Mouse (Mus musculus) liver, embryonic 11.5 days (tissue): ENCODE measurements around the gene Ncapd2. TPM values are rescaled to one million over a fixed set of nuclear protein-coding genes. Genes with fewer than 3 reads are reported as not detected.
A peak's percentile ranks its signal among the peaks of the same experiment; 100 is the strongest.

Source experiments
- ATAC-seq: fragments of 200-750 bp; cut with Nextera tagmentation; replicated peaks from 2 replicates; pipeline ENCODE4 v1.8.0; 2017; ENCODE audit warnings: moderate number of reproducible peaks, mild to moderate bottlenecking, moderate TSS enrichment, moderate library complexity; ENCODE audit not compliant: low FRiP score
- DNase-seq: peaks from one replicate; pipeline ENCODE4 v3.0.0-alpha.2; 2017; ENCODE audit warnings: low spot score
- H3K27ac ChIP-seq: fragments of 300-500 bp; sonication (generic); 2 replicates; pipeline ENCODE4 v1.5.1; 2014; ENCODE audit warnings: mild to moderate bottlenecking, low read depth, low read length, control low read depth
- H3K27me3 ChIP-seq: fragments of 300-500 bp; sonication (generic); replicated peaks from 2 replicates; pipeline ENCODE4 v1.6.1; 2014; ENCODE audit warnings: low read length, mixed read lengths; ENCODE audit not compliant: control insufficient read depth, insufficient read depth
- H3K36me3 ChIP-seq: fragments of 300-500 bp; sonication (generic); 2 replicates; pipeline ENCODE4 v1.6.1; 2014; ENCODE audit warnings: mild to moderate bottlenecking, low read length, moderate library complexity, mixed read lengths; ENCODE audit not compliant: control insufficient read depth, insufficient read depth
- H3K4me1 ChIP-seq: fragments of 300-500 bp; sonication (generic); replicated peaks from 2 replicates; pipeline ENCODE4 v1.6.1; 2014; ENCODE audit warnings: low read length, mixed read lengths; ENCODE audit not compliant: control insufficient read depth, insufficient read depth
- H3K4me2 ChIP-seq: fragments of 300-500 bp; sonication (generic); 2 replicates; pipeline ENCODE4 v1.6.1; 2014; ENCODE audit warnings: mild to moderate bottlenecking, control low read depth, moderate library complexity
- H3K4me3 ChIP-seq: fragments of 300-500 bp; sonication (generic); 2 replicates; pipeline ENCODE4 v1.5.1; 2014; ENCODE audit warnings: low read depth, low read length, control low read depth
- H3K9ac ChIP-seq: fragments of 300-500 bp; sonication (generic); 2 replicates; pipeline ENCODE4 v1.6.1; 2014; ENCODE audit warnings: low read depth, low read length, control low read depth
- H3K9me3 ChIP-seq: fragments of 300-500 bp; sonication (generic); 2 replicates; pipeline ENCODE4 v1.6.1; 2016; ENCODE audit warnings: low read length, inconsistent platforms, mixed read lengths; ENCODE audit not compliant: control insufficient read depth
- WGBS: fragments of 180-500 bp; shearing (Covaris S2); extraction: QIAGEN DNeasy Blood & Tissue Kit; methylation state at CpG from one replicate; pipeline ENCODE4 v1.1.7; 2014; 5-methylcytosine and 5-hydroxymethylcytosine counted together
- polyA plus RNA-seq: library from polyadenylated mRNA; unstranded; fragments of >200 nt; fragmentation: Nextera tagmentation; extraction: Ambion mirVana; gene quantifications from 2 replicates; pipeline ENCODE4 v1.2.1, GENCODE M21; 2014

The Ncapd2 gene
- polyA plus RNA-seq, 1 experiment from 2014 or later, result 158 TPM

- no peak overlapping the region for H3K9ac ChIP-seq
- no peak overlapping the region for H3K4me2 ChIP-seq
- H3K36me3 ChIP-seq, result peaks cover 34% of the 10 kb centered on the region
- no peaks in the 10 kb centered on the region for H3K9me3 ChIP-seq
- DNase-seq, result no peak
- H3K27ac ChIP-seq, result peak overlapping the region; percentile 62; the same call in 1 of the 2 replicates
- 55% methylated on average over 10 of the region's 10 CpGs for WGBS
- no peaks in the 10 kb centered on the region for H3K27me3 ChIP-seq
- no peak for ATAC-seq
- no peak overlapping the region for H3K4me3 ChIP-seq
- peaks cover 36% of the 10 kb centered on the region for H3K4me1 ChIP-seq
These were observed 31.0 kb downstream of the Ncapd2 start for GRCm38 (mm10) chr6:125160558-125160853.

DNA sequence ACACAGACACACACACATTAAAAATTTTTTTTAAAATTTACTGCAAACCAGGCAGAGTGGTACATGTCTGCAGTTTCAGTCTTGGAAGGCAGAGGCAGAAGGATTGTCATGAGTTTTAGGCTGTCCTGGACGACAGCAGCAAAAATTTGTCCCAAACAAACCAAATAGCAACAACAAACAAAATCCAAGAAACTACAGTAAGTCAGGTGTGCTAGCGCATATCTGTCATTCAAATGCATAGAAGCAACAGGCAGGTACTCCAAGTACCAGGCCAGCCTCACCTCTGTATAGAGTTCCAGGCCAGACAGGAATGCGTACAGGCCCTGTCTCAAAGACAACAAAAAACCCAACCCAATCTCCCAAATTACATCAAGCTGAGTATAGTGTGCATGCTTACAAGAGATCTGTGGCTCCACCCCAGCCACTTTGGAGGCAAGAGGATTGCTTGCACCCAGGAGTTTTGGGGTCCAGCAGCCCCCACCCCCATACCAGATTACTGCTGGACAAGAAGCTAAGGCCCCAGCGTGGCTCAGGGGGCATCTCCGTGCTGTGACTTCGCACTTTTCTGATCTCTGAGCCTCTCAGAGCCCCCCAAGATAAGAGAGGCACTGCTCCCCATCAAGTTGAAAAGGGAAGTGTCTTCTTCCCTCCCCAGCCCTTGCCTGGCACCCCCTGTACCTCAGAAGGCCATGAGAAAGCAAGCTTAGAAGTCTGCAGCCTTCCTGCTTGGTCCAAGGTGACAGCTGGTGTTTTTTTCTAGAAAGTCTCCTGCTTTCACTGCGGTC is 31.5 kb downstream of the Ncapd2 start:
- Histone ChIP-seq H3K4me2 (no peak overlapping the region), H3K4me3 (no peak overlapping the region), H3K9ac (no peak overlapping the region), H3K36me3 (peaks cover 34% of the 10 kb centered on the region), H3K27ac (peak overlapping the region; percentile 62; the same call in 1 of the 2 replicates), H3K27me3 (no peaks in the 10 kb centered on the region), H3K4me1 (peaks cover 36% of the 10 kb centered on the region), H3K9me3 (no peaks in the 10 kb centered on the region)
- DNase-seq (no peak), ATAC-seq (no peak)
- 76% methylated on average over 7 of the region's 7 CpGs for WGBS

GRCm38 (mm10) chr6:125158944-125159492 is 32.5 kb downstream of the Ncapd2 start:
- Histone ChIP-seq H3K36me3 (peaks cover 30% of the 10 kb centered on the region), H3K9me3 (no peaks in the 10 kb centered on the region), H3K9ac (no peak overlapping the region), H3K4me1 (peaks cover 35% of the 10 kb centered on the region), H3K27ac (peak overlapping the region; percentile 5; the same call in 1 of the 2 replicates), H3K4me3 (no peak overlapping the region), H3K4me2 (no peak overlapping the region), H3K27me3 (no peaks in the 10 kb centered on the region)
- DNase-seq (no peak), ATAC-seq (no peak)
- 83% methylated on average over 15 of the region's 15 CpGs for WGBS

DNA sequence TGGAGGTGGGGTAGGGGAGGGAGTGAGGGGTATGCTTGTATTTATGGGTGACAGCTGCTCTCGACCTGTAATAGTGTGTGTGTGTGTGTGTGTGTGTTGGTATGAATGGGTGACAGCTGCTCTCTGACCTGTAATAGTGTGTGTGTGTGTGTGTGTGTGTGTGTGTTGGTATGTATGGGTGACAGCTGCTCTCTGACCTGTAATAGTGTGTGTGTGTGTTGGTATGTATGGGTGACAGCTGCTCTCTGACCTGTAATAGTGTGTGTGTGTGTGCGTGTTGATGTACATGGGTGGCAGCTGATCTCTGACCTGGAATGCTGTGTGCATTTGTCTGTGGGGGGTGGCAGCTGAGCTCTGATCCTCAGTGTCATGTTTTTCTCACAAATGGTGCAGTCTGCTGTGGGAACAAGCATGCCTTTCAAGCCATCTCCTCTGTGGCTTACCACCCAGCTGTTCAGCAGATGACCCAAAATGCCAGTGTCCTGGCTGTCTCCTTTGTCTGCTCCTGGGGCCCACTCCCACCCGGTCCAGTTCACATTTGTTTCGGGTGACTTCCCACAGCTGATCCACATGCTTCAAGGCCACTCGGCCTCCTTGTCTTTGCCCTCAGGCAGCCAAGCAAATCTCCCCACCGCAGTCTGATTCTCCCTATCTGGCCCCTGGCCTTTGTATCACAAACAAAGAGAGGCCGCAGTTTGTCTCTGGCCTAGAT is 34.4 kb downstream of the Ncapd2 start:
- Histone ChIP-seq H3K4me3 (no peak overlapping the region), H3K4me1 (peaks cover 38% of the 10 kb centered on the region), H3K9ac (no peak overlapping the region), H3K4me2 (no peak overlapping the region), H3K36me3 (peaks cover 25% of the 10 kb centered on the region), H3K27me3 (no peaks in the 10 kb centered on the region), H3K9me3 (no peaks in the 10 kb centered on the region), H3K27ac (no peak overlapping the region)
- ATAC-seq (no peak), DNase-seq (no peak)
- 72% methylated on average over 7 of the region's 7 CpGs for WGBS

DNA sequence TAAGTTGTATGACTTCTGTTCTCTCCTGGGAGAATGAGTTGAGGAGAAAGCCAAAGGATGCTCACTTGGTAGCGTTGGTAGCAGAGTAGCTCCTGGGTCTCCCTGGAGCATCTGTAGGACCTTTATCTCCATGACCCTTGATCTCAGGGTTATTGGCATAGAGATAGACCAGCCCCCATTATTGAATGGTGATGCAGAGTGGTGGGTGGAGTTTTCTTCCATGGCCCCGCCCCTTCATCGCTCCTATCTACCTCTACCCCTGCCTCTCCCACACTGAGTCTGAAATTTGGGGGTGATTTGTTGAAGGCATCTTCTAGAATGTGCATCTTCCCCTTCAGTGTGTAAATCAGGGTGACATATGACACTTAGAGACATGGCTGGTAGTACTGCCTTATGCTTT is 35.0 kb downstream of the Ncapd2 start:
- ATAC-seq, result no peak

DNA sequence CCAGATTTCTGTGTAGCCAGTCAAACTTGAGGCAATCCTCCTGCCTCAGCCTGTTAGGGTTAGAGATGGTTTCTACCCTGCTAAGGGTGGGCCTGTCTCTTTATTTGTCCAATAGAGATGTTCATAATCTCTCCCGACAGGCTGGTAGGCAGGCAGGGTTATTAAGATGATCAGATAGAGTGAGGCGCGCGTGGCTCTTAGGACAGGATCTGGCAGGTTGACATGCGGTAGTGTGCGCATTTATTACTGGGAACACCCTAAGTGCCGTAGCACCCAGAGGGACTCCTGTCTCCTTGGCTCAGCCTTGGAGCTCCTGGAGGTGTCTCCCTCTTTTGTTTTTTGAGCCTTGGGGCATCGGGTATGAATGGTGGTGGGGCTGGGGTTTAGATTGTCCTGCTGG is 36.2 kb downstream of the Ncapd2 start:
- H3K4me2 ChIP-seq, result no peak overlapping the region
- H3K4me1 ChIP-seq, result peaks cover 28% of the 10 kb centered on the region
- no peaks in the 10 kb centered on the region for H3K27me3 ChIP-seq
- DNase-seq (no peak), ATAC-seq (peak; percentile 21)
- H3K9ac ChIP-seq, result peak overlapping the region; percentile 31; the same call in 1 of the 2 replicates
- H3K36me3 ChIP-seq, result peaks cover 21% of the 10 kb centered on the region
- WGBS, result 75% methylated on average over 8 of the region's 8 CpGs
- peak overlapping the region; percentile 43; the same call in 1 of the 2 replicates for H3K27ac ChIP-seq
- no peaks in the 10 kb centered on the region for H3K9me3 ChIP-seq
- H3K4me3 ChIP-seq, result no peak overlapping the region

More for the DNA sequence above, 35.0 kb downstream of the Ncapd2 start:
- Histone ChIP-seq H3K9ac (no peak overlapping the region), H3K4me2 (no peak overlapping the region), H3K27ac (no peak overlapping the region), H3K4me3 (no peak overlapping the region), H3K36me3 (peaks cover 24% of the 10 kb centered on the region), H3K27me3 (no peaks in the 10 kb centered on the region), H3K9me3 (no peaks in the 10 kb centered on the region), H3K4me1 (peaks cover 39% of the 10 kb centered on the region)
- 74% methylated on average over 3 of the region's 3 CpGs for WGBS
- no peak for DNase-seq

DNA sequence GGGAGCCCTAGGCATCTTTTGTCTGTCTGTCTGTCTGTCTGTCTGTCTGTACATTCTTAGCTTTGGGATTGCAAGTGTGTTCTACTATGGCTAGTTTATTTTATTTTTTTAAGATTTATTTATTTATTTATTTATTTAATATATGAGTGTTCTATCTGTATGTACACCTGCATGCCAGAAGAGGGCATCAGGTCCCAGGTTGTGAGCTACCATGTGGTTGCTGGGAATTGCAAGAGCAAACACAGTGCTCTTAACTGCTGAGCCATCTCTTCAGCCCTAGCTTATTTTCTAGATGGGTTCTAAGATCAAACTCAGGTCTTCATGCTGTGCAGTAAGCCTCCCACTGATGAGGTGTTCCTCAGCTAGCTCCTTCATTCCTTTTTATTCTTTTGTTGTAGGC is 37.0 kb downstream of the Ncapd2 start:
- DNase-seq, result no peak
- no peak overlapping the region for H3K4me3 ChIP-seq
- no peak overlapping the region for H3K4me2 ChIP-seq
- H3K4me1 ChIP-seq, result peaks cover 28% of the 10 kb centered on the region
- peaks cover 17% of the 10 kb centered on the region for H3K36me3 ChIP-seq
- no peak overlapping the region for H3K27ac ChIP-seq
- no peaks in the 10 kb centered on the region for H3K27me3 ChIP-seq
- ATAC-seq, result no peak
- H3K9ac ChIP-seq, result no peak overlapping the region
- H3K9me3 ChIP-seq, result no peaks in the 10 kb centered on the region

DNA sequence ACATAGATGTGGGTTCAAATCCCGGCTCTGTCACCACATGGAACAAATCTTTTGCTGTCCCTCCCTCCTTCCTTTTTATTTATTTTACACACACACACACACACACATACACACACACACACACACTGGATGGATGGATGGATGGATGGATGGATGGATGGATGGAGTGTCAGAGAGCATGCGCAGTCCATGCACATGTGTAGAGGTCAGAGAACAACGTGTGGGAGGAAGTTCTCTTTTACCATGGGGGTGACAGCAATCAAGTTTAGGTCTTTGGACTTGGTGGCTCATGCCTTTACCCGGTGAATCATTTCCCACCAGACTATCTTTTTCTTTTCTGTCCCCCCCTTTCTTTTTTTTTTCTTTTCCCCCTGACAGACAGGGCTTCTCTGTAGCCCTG is 37.8 kb downstream of the Ncapd2 start:
- Histone ChIP-seq H3K9ac (no peak overlapping the region), H3K4me3 (no peak overlapping the region), H3K4me1 (peaks cover 28% of the 10 kb centered on the region), H3K27me3 (no peaks in the 10 kb centered on the region), H3K27ac (peak overlapping the region; percentile 55; the same call in 1 of the 2 replicates), H3K9me3 (no peaks in the 10 kb centered on the region), H3K36me3 (peaks cover 13% of the 10 kb centered on the region), H3K4me2 (no peak overlapping the region)
- 84% methylated on average over 4 of the region's 4 CpGs for WGBS
- ATAC-seq (no peak), DNase-seq (no peak)
